8 mouse cellular contexts compared by ENCODE assay signal in the genomic region with DNA sequence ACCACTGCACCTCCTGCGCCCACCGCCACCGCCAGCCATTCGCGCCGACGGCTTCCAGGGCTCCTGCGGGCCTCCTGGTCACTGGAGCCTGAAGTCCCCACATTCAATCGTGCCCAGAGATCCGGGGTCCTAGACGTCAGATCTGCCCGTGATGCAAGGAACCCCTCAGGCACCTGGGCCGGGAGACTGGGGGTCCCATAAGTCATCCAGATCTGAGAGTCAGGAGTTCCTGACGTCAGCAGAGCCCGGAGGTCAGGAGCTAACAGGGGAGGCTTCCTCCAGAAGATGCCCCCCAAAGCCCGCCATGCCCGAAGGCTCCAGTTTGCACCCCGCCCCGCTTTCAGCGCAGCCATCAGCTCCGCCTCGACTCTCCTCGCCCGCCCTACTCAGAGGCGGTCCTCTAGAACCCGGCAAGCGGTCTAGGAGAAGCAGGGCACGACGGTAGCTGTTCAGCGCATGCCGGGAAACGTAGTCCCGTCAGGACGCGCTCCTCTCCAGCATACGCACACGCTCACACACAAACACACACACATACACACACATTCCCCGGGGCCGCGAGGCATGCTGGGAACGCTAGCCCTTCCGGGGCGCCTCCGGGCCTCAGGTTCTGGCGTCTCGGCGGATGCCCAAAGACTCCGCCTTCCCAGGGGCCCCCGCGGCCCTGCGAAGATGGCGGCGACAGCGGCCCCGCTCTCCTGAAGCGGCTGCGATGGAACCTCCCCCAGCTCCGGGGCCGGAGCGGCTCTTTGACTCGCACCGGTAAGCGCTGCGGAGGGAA. TPM values are rescaled to one million over a fixed set of nuclear protein-coding genes. Genes with fewer than 3 reads are reported as not detected.
DNase-seq lines count a peak whose midpoint lies in the region; ATAC-seq lines count a peak whose summit lies in the region.

Gene Aup1 (plus strand): TSS at position 448 of the 778 bp plus-strand sequence.

- DNase-seq in CD4-positive, CD25-positive, alpha-beta regulatory T cell, adult 2 months (ENCODE audit: low read depth, low spot score) = peak; percentile 99
- peak; percentile 59 for DNase-seq in fat pad, adult 2 months (ENCODE audit: extremely low read depth, low read depth, low spot score)
- peak; percentile 97 for DNase-seq in kidney, postnatal 10 days
- peak; percentile 93 to 96 for DNase-seq in natural killer cell, adult 2 months (ENCODE audit: low spot score in 2 of 2)

- peak within 1 kb of the TSS; percentile 97 for H3K4me2 ChIP-seq in heart, embryonic 13.5 days
- H3K4me2 ChIP-seq in liver, embryonic 12.5 days = peak within 1 kb of the TSS; percentile 89
- H3K4me2 ChIP-seq in stomach, embryonic 15.5 days = peak within 1 kb of the TSS; percentile 82

- peak within 1 kb of the TSS; percentile 86 for H3K9ac ChIP-seq in heart, embryonic 13.5 days
- H3K9ac ChIP-seq in liver, embryonic 12.5 days = peak within 1 kb of the TSS; percentile 96
- H3K9ac ChIP-seq in stomach, embryonic 15.5 days = peak within 1 kb of the TSS; percentile 94

- peaks cover 47% of the 10 kb centered on the region for H3K36me3 ChIP-seq in heart, embryonic 13.5 days
- H3K36me3 ChIP-seq in liver, embryonic 12.5 days = peaks cover 55% of the 10 kb centered on the region
- H3K36me3 ChIP-seq in stomach, embryonic 15.5 days = peaks cover 19% of the 10 kb centered on the region

- H3K4me1 ChIP-seq in brown adipose tissue, adult 24 weeks (ENCODE audit: control insufficient read depth, insufficient read depth, insufficient read length, low read length) = peaks cover 6% of the 10 kb centered on the region
- H3K4me1 ChIP-seq in heart, embryonic 13.5 days = peaks cover 27% of the 10 kb centered on the region
- peaks cover 56% of the 10 kb centered on the region for H3K4me1 ChIP-seq in liver, embryonic 12.5 days
- peaks cover 22% of the 10 kb centered on the region for H3K4me1 ChIP-seq in stomach, embryonic 15.5 days

- peak within 1 kb of the TSS; percentile 82 for H3K4me3 ChIP-seq in brown adipose tissue, adult 24 weeks (ENCODE audit: insufficient read depth, low read depth, low read length)
- peak within 1 kb of the TSS; percentile 84 for H3K4me3 ChIP-seq in heart, embryonic 13.5 days
- peak within 1 kb of the TSS; percentile 89 for H3K4me3 ChIP-seq in liver, embryonic 12.5 days
- H3K4me3 ChIP-seq in stomach, embryonic 15.5 days (replicated peaks) = peak within 1 kb of the TSS; percentile 85

- under 1% methylated on average over 64 of the region's 64 CpGs for WGBS in heart, embryonic 13.5 days
- 1% methylated on average over 64 of the region's 64 CpGs for WGBS in liver, embryonic 12.5 days (ENCODE audit: insufficient replicate concordance)
- WGBS in stomach, embryonic 15.5 days = under 1% methylated on average over 62 of the region's 64 CpGs

- peaks cover 20% of the 10 kb centered on the region for H3K27me3 ChIP-seq in heart, embryonic 13.5 days (replicated peaks)
- 0 out of 2 replicates have a peak, but pooled peaks cover under 1% of the 10 kb centered on the region for H3K27me3 ChIP-seq in liver, embryonic 12.5 days (replicated peaks)
- H3K27me3 ChIP-seq in stomach, embryonic 15.5 days (replicated peaks) = no peaks in the 10 kb centered on the region

- no peaks in the 10 kb centered on the region for H3K9me3 ChIP-seq in heart, embryonic 13.5 days
- no peaks in the 10 kb centered on the region for H3K9me3 ChIP-seq in liver, embryonic 12.5 days (replicated peaks)
- H3K9me3 ChIP-seq in stomach, embryonic 15.5 days = no peaks in the 10 kb centered on the region

- H3K27ac ChIP-seq in brown adipose tissue, adult 24 weeks (replicated peaks; ENCODE audit: low read depth, low read length) = peak within 1 kb of the TSS; percentile 63
- H3K27ac ChIP-seq in heart, embryonic 13.5 days (replicated peaks) = peak within 1 kb of the TSS; percentile 82
- peak within 1 kb of the TSS; percentile 94 for H3K27ac ChIP-seq in liver, embryonic 12.5 days
- peak within 1 kb of the TSS; percentile 84 for H3K27ac ChIP-seq in stomach, embryonic 15.5 days

- peak; percentile 88 for ATAC-seq in heart, embryonic 13.5 days (ENCODE audit: extremely low read depth, insufficient number of reproducible peaks, low FRiP score, low TSS enrichment)
- peak; percentile 95 for ATAC-seq in liver, embryonic 12.5 days
- peak; percentile 97 for ATAC-seq in stomach, embryonic 15.5 days (ENCODE audit: insufficient read depth, low FRiP score, low read depth)

RNA-seq across cellular contexts. Expression of gene Aup1, which starts in this region (rescaled TPM):
- 78.0 and 97.2 TPM in 2 replicates for polyA plus RNA-seq in brown adipose tissue, adult 24 weeks (2012; ENCODE audit: insufficient read depth, insufficient read length, missing spikeins)
- polyA plus RNA-seq in heart, embryonic 13.5 days (2015; fragmentation: Nextera tagmentation; extraction: Ambion mirVana) = 120 and 123 TPM in 2 replicates
- polyA plus RNA-seq in liver, embryonic 12.5 days (2016; fragmentation: Nextera tagmentation; extraction: Ambion mirVana) = 215 and 233 TPM in 2 replicates
- polyA plus RNA-seq in stomach, embryonic 15.5 days (2015; fragmentation: Nextera tagmentation; extraction: Ambion mirVana) = 211 and 212 TPM in 2 replicates

Comparison
In these comparisons a context has a peak if more than half of its experiments do, and no peak if none do; other contexts are left out.
1. Peak in every context shown above with its lines: DNase-seq, ATAC-seq, H3K4me3 ChIP-seq and H3K27ac ChIP-seq.